Mouse (Mus musculus) brain, embryonic 18.5 days (tissue): Measurements from ENCODE around the gene Atp5c1.

Experiments
- DNase-seq: peaks from one replicate; pipeline ENCODE4 v3.0.0-alpha.2; 2012; ENCODE audit warnings: low read depth, low spot score

The Atp5c1 gene

GRCm38 (mm10) chr2:10080310-10081010 is at the start of gene Atp5c1, which contains the start of gene Kin:
Gene Atp5c1 (minus strand): TSS chr2:10080510.
Gene Kin (plus strand): TSS chr2:10080593.
- DNase-seq = peak; percentile 90

- DNase-seq = no peak
Observed at GRCm38 (mm10) chr2:10128571-10128970, 48.3 kb upstream of the Atp5c1 start.

- no peak for DNase-seq
Observed at GRCm38 (mm10) chr2:10127471-10127870, 47.2 kb upstream of the Atp5c1 start.

- DNase-seq = no peak
Observed at GRCm38 (mm10) chr2:10126122-10126521, 45.8 kb upstream of the Atp5c1 start.

- DNase-seq = no peak
Observed at GRCm38 (mm10) chr2:10121826-10122225, 41.5 kb upstream of the Atp5c1 start.

- DNase-seq = no peak
Observed at GRCm38 (mm10) chr2:10119276-10119675, 39.0 kb upstream of the Atp5c1 start.

- no peak for DNase-seq
Observed at GRCm38 (mm10) chr2:10118751-10119150, 38.4 kb upstream of the Atp5c1 start.

GRCm38 (mm10) chr2:10108535-10109189 is 28.4 kb upstream of the Atp5c1 start:
- DNase-seq = no peak

- peak; percentile 4 for DNase-seq
Observed at GRCm38 (mm10) chr2:10101180-10101579, 20.9 kb upstream of the Atp5c1 start.

- no peak for DNase-seq
Observed at GRCm38 (mm10) chr2:10100471-10100870, 20.2 kb upstream of the Atp5c1 start.

GRCm38 (mm10) chr2:10098598-10099215 is 18.4 kb upstream of the Atp5c1 start:
- DNase-seq = no peak

- no peak for DNase-seq
Observed at GRCm38 (mm10) chr2:10094327-10095100, 14.2 kb upstream of the Atp5c1 start.

- DNase-seq = no peak
Observed at GRCm38 (mm10) chr2:10087256-10087850, 7.0 kb upstream of the Atp5c1 start.

GRCm38 (mm10) chr2:10082737-10083136 is 2.4 kb upstream of the Atp5c1 start:
- no peak for DNase-seq

- no peak for DNase-seq
Observed at GRCm38 (mm10) chr2:10081453-10082080, 1.3 kb upstream of the Atp5c1 start.

- DNase-seq = peak; percentile 8
Observed at GRCm38 (mm10) chr2:10079745-10080309, 483 bp downstream of the Atp5c1 start.

GRCm38 (mm10) chr2:10076675-10077074 is 3.6 kb downstream of the Atp5c1 start:
- no peak for DNase-seq

GRCm38 (mm10) chr2:10074470-10074869 is 5.8 kb downstream of the Atp5c1 start:
- no peak for DNase-seq

- no peak for DNase-seq
Observed at GRCm38 (mm10) chr2:10071751-10072150, 8.6 kb downstream of the Atp5c1 start.

- no peak for DNase-seq
Observed at GRCm38 (mm10) chr2:10058836-10059235, 21.5 kb downstream of the Atp5c1 start.

- no peak for DNase-seq
Observed at GRCm38 (mm10) chr2:10051996-10052395, 28.3 kb downstream of the Atp5c1 start.
